Mouse (Mus musculus): ENCODE measurements at regions not wholly inside any gene's neighbourhood (a gene's known extent, or its start where the extent isn't known, plus 50 kb on each side); places are given as distances from the start of the nearest gene placed in this dataset.

DNA sequence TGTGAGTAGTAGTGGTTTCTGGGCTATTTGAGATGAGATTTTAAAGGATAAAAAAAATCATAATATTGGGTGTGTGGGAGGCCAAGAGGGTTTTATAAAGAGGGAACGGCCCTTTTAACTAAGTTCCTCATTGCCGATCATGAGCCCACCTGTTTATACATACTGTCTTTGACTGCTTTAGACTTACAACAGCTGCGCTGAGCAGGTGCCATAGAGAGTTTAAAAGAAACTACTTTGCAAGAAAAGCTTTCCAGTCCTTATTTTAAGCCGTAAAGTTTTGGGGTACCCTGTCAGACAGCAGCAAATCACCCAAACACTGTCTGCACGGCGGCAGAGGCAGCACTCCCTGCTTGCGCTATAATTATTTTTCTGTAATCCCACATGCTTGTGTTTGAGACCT lies 68.8 kb upstream of the Zfp280d start:
- Histone ChIP-seq H3K27me3 (ENCODE audit: control insufficient read depth, insufficient read depth, low read length) (no peaks in the 10 kb centered on the region), H3K27ac (no peak overlapping the region), H3K4me3 (replicated peaks; ENCODE audit: low read length) (no peak overlapping the region), H3K9me3 (ENCODE audit: control insufficient read depth, low read length) (no peaks in the 10 kb centered on the region), H3K4me1 (replicated peaks; ENCODE audit: control insufficient read depth, insufficient read depth, low read length) (no peaks in the 10 kb centered on the region), H3K36me3 (replicated peaks; ENCODE audit: control insufficient read depth, insufficient read depth) (no peaks in the 10 kb centered on the region), H3K4me2 (replicated peaks) (no peak overlapping the region), H3K9ac (no peak overlapping the region)
- no peak for ATAC-seq (ENCODE audit: low FRiP score)
- DNase-seq (ENCODE audit: low spot score), result no peak
- 87% methylated on average over 7 of the region's 7 CpGs for WGBS

DNA sequence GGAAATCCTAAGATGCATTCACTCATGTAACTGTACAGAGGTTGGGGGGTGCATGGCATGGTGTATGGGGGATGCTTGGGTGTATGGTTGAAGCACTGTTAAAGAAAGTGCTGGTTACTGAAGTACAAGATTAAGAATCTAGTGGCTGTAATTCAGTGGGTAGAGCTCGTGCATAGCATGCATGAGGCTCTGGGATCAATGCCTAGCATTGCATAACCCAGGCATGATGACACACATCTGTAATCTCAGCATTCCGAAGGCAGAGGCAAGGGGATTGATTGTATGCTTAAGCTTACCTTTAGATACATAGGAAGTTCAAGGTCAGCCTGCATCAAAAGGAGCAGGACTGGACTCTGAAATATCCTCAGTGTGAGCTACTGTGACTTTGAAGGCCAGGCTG lies 67.7 kb upstream of the Zfp280d start:
- no peaks in the 10 kb centered on the region for H3K4me1 ChIP-seq (replicated peaks; ENCODE audit: control insufficient read depth, insufficient read depth, low read length)
- no peaks in the 10 kb centered on the region for H3K36me3 ChIP-seq (replicated peaks; ENCODE audit: control insufficient read depth, insufficient read depth)
- 84% methylated on average over 2 of the region's 2 CpGs for WGBS
- no peak overlapping the region for H3K9ac ChIP-seq
- no peaks in the 10 kb centered on the region for H3K9me3 ChIP-seq (ENCODE audit: control insufficient read depth, low read length)
- H3K27ac ChIP-seq, result no peak overlapping the region
- no peaks in the 10 kb centered on the region for H3K27me3 ChIP-seq (ENCODE audit: control insufficient read depth, insufficient read depth, low read length)
- DNase-seq (ENCODE audit: low spot score), result no peak
- no peak overlapping the region for H3K4me2 ChIP-seq (replicated peaks)
- no peak overlapping the region for H3K4me3 ChIP-seq (replicated peaks; ENCODE audit: low read length)
- ATAC-seq (ENCODE audit: low FRiP score), result no peak

DNA sequence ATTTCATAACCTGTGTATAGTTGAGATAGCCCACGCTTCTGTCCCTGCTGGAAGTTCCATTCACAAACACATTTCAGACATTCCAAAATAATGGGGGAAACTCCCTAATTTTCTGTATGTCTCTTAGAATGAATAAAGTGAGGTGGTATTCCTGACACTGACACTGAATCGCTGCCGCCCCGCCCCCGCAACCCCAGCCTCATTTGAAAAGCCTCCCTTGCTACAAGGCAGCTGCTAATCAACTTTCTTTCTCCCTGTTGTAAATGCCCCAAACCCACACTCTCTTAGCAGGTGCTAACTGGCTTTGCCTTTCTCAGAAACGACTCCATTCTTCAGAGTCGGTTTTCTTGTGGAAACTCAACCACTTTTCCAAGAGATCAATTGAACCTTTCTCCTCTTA lies 66.4 kb upstream of the Zfp280d start:
- Histone ChIP-seq H3K9me3 (ENCODE audit: control insufficient read depth, low read length) (peaks cover 2% of the 10 kb centered on the region; the same call in 1 of the 2 replicates), H3K36me3 (replicated peaks; ENCODE audit: control insufficient read depth, insufficient read depth) (no peaks in the 10 kb centered on the region), H3K4me2 (replicated peaks) (no peak overlapping the region), H3K4me3 (replicated peaks; ENCODE audit: low read length) (no peak overlapping the region), H3K27me3 (ENCODE audit: control insufficient read depth, insufficient read depth, low read length) (no peaks in the 10 kb centered on the region), H3K27ac (no peak overlapping the region), H3K4me1 (replicated peaks; ENCODE audit: control insufficient read depth, insufficient read depth, low read length) (no peaks in the 10 kb centered on the region), H3K9ac (no peak overlapping the region)
- ATAC-seq (ENCODE audit: low FRiP score), result no peak
- WGBS, result 62% methylated on average over 7 of the region's 7 CpGs
- no peak for DNase-seq (ENCODE audit: low spot score)

DNA sequence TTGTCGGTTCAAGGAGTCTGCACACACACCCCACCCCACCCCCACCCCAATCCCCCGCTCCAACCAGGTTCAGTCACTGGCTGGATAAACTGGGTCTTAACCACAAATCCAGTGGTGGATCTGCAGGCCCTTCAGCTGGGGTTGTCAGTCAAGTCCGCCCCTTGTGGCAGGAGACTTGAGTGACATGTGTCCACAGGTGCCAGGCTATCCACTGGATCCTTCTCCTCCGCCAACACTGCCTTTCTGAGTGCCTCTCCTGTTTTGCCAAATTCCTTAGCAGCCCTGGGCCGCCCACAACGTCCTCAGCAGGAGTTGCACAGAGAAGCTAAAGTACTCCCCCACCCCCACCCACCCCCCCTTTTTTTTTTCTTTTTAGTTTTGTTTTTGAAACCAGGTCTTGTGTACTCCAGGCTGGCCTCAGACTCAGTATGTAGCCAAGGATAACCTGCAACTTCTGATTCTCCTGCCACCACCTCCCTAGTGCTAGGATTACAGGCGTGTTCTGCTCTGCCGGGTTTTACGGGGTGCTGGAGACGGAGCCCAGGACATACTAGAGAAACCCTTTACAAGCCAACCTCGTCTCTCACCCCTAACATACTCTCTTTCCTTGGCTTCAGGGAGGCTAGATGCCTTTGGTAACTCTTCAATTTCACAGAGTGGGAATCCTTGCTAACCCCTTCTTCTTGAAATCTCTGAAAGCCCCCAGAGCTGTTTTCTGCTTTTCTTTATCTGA lies 57.2 kb upstream of the Zfp280d start:
- Histone ChIP-seq H3K27ac (no peak overlapping the region), H3K27me3 (ENCODE audit: control insufficient read depth, insufficient read depth, low read length) (no peaks in the 10 kb centered on the region), H3K9me3 (ENCODE audit: control insufficient read depth, low read length) (peaks cover 8% of the 10 kb centered on the region), H3K36me3 (replicated peaks; ENCODE audit: control insufficient read depth, insufficient read depth) (no peaks in the 10 kb centered on the region), H3K4me1 (replicated peaks; ENCODE audit: control insufficient read depth, insufficient read depth, low read length) (no peaks in the 10 kb centered on the region), H3K9ac (no peak overlapping the region), H3K4me3 (replicated peaks; ENCODE audit: low read length) (no peak overlapping the region), H3K4me2 (replicated peaks) (no peak overlapping the region)
- no peak for DNase-seq (ENCODE audit: low spot score)
- WGBS, result 61% methylated on average over 11 of the region's 11 CpGs
- ATAC-seq (ENCODE audit: low FRiP score), result no peak

DNA sequence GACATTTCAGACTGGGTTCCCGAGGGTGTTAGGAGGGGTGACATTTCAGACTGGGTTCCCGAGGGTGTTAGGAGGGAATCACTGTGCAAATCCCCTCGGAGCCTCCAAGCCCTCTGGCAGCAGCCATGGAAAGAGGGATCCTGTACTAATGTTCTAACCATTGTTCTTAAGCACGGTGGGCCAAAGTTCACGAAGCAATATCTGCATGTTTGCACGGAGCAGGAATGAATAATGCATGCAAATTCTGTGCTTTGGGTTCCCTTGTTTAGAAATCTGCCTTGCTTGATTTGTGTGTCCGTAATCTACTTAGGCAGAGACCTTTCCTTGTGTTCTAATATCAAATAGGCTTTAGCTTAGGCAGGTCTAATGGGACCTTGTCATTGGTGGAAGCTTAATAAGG lies 55.9 kb upstream of the Zfp280d start:
- Histone ChIP-seq H3K9me3 (ENCODE audit: control insufficient read depth, low read length) (peaks cover under 1% of the 10 kb centered on the region; the same call in 1 of the 2 replicates), H3K4me1 (replicated peaks; ENCODE audit: control insufficient read depth, insufficient read depth, low read length) (no peaks in the 10 kb centered on the region), H3K4me2 (replicated peaks) (no peak overlapping the region), H3K9ac (no peak overlapping the region), H3K4me3 (replicated peaks; ENCODE audit: low read length) (no peak overlapping the region), H3K27ac (no peak overlapping the region), H3K27me3 (ENCODE audit: control insufficient read depth, insufficient read depth, low read length) (no peaks in the 10 kb centered on the region), H3K36me3 (replicated peaks; ENCODE audit: control insufficient read depth, insufficient read depth) (no peaks in the 10 kb centered on the region)
- DNase-seq (ENCODE audit: low spot score) (no peak), ATAC-seq (ENCODE audit: low FRiP score) (no peak)
- 38% methylated on average over 7 of the region's 7 CpGs for WGBS

DNA sequence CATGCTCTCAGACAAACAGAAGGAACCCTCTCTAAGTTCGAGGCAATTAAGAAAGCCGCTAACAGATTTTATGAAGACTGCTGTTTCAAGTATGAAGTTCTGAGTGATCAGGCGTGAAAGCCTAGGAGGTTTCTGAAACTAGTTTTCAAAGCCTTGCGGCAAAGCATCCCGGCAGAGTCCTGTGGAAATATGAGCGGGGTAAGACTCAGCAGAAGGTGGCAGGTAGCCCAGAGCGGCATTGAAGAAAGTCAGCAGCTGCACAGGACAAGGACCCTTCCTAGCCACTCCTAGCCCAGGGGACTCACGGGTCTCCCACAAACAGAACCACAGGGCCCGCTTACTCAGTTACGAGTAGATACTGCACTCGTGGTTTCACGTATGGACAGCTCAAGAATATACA lies 54.8 kb upstream of the Zfp280d start:
- no peak for DNase-seq (ENCODE audit: low spot score)
- Histone ChIP-seq H3K9ac (no peak overlapping the region), H3K4me1 (replicated peaks; ENCODE audit: control insufficient read depth, insufficient read depth, low read length) (no peaks in the 10 kb centered on the region), H3K27me3 (ENCODE audit: control insufficient read depth, insufficient read depth, low read length) (no peaks in the 10 kb centered on the region), H3K4me2 (replicated peaks) (no peak overlapping the region), H3K9me3 (ENCODE audit: control insufficient read depth, low read length) (no peaks in the 10 kb centered on the region), H3K4me3 (replicated peaks; ENCODE audit: low read length) (no peak overlapping the region), H3K36me3 (replicated peaks; ENCODE audit: control insufficient read depth, insufficient read depth) (no peaks in the 10 kb centered on the region), H3K27ac (no peak overlapping the region)
- 93% methylated on average over 12 of the region's 12 CpGs for WGBS
- no peak for ATAC-seq (ENCODE audit: low FRiP score)

DNA sequence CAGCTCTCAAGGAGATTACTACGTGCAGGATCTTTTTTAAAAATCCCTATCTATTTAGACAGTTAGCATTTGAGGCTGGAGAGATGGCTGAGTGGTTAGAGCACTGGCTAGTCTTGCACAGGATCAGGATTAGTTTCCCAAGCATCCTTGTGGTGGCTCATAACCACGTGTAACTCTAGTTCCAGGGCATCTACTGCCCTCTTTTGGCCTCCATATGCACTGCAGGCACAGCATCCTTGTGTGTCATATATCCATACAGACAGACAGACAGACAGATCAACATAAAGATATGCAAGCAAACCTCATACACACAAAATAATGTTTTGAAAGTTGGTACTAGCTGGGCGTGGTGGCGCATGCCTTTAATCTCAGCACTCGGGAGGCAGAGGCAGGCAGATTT lies 53.3 kb upstream of the Zfp280d start:
- no peak for ATAC-seq (ENCODE audit: low FRiP score)
- no peak overlapping the region for H3K27ac ChIP-seq
- no peaks in the 10 kb centered on the region for H3K4me1 ChIP-seq (replicated peaks; ENCODE audit: control insufficient read depth, insufficient read depth, low read length)
- WGBS, result 84% methylated on average over 5 of the region's 5 CpGs
- no peaks in the 10 kb centered on the region for H3K36me3 ChIP-seq (replicated peaks; ENCODE audit: control insufficient read depth, insufficient read depth)
- no peak overlapping the region for H3K4me2 ChIP-seq (replicated peaks)
- no peaks in the 10 kb centered on the region for H3K9me3 ChIP-seq (ENCODE audit: control insufficient read depth, low read length)
- no peak for DNase-seq (ENCODE audit: low spot score)
- no peak overlapping the region for H3K4me3 ChIP-seq (replicated peaks; ENCODE audit: low read length)
- H3K9ac ChIP-seq, result no peak overlapping the region
- H3K27me3 ChIP-seq (ENCODE audit: control insufficient read depth, insufficient read depth, low read length), result no peaks in the 10 kb centered on the region

Data from hindbrain, embryonic 14.5 days (tissue).